Mouse (Mus musculus) MEL (cell line): ENCODE measurements at regions not wholly inside any gene's neighbourhood (a gene's known extent, or its start where the extent isn't known, plus 50 kb on each side); places are given as distances from the start of the nearest gene placed in this dataset.

ENCODE experiments used
- DNase-seq: peaks from one replicate; pipeline ENCODE4 v3.0.0; 2011; ENCODE audit warnings: low read depth, low spot score
- H3K27ac ChIP-seq: 2 replicates; pipeline ENCODE4 v1.5.1; 2012; ENCODE audit warnings: low read depth, mild to moderate bottlenecking, control low read depth, low read length, moderate library complexity; ENCODE audit not compliant: control insufficient read depth
- H3K27me3 ChIP-seq, 2 experiments: fragments of 150-350 bp in 1 of 2; sonication (generic) in 1 of 2; 2 replicates each; pipeline ENCODE4 v1.6.1; 2012; ENCODE audit warnings: low read length in 2 of 2, mild to moderate bottlenecking in 2 of 2, improper control_type of control experiment in 1 of 2, moderate library complexity in 1 of 2; ENCODE audit not compliant: insufficient read depth in 2 of 2, control insufficient read depth in 1 of 2
- H3K36me3 ChIP-seq, 2 experiments: 2 replicates each; pipeline ENCODE4 v1.6.1; 2012 to 2014; ENCODE audit warnings: low read length in 2 of 2, improper control_type of control experiment in 1 of 2, inconsistent platforms in 1 of 2, mild to moderate bottlenecking in 1 of 2; ENCODE audit not compliant: insufficient read depth in 2 of 2, control insufficient read depth in 1 of 2
- H3K4me1 ChIP-seq, 2 experiments: fragments of 150-350 bp in 1 of 2; sonication (generic) in 1 of 2; 2 replicates each; pipeline ENCODE4 v1.6.1; 2012; ENCODE audit warnings: low read length in 2 of 2, improper control_type of control experiment in 1 of 2, mild to moderate bottlenecking in 1 of 2; ENCODE audit not compliant: insufficient read depth in 2 of 2, control insufficient read depth in 1 of 2
- H3K4me3 ChIP-seq, 2 experiments: fragments of 150-350 bp in 1 of 2; sonication (generic) in 1 of 2; 2 replicates each; pipeline ENCODE4 v1.5.1; 2012; ENCODE audit warnings: low read depth in 2 of 2, low read length in 2 of 2, mild to moderate bottlenecking in 2 of 2, moderate library complexity in 2 of 2, control low read depth in 1 of 2, improper control_type of control experiment in 1 of 2; ENCODE audit not compliant: control insufficient read depth in 1 of 2, insufficient read depth in 1 of 2
- H3K79me2 ChIP-seq: 2 replicates; pipeline ENCODE4 v1.6.1; 2012; ENCODE audit warnings: mild to moderate bottlenecking, low read length, moderate library complexity; ENCODE audit not compliant: control insufficient read depth, poor library complexity, insufficient read depth
- H3K9ac ChIP-seq: 2 replicates; pipeline ENCODE4 v1.6.1; 2012; ENCODE audit warnings: low read depth, mild to moderate bottlenecking, control low read depth, low read length, moderate library complexity; ENCODE audit not compliant: control insufficient read depth, poor library complexity, severe bottlenecking
- H3K9me3 ChIP-seq: fragments of 150-350 bp; sonication (generic); replicated peaks from 2 replicates; pipeline ENCODE4 v1.6.1; 2012; ENCODE audit warnings: mild to moderate bottlenecking, low read length, improper control_type of control experiment, moderate library complexity; ENCODE audit not compliant: insufficient read depth
- BHLHE40 ChIP-seq: IDR thresholded peaks from 2 replicates; pipeline ENCODE4 v1.6.1; 2012; ENCODE audit warnings: low read depth, mild to moderate bottlenecking, inconsistent platforms, low read length, improper control_type of control experiment, borderline replicate concordance
- CHD2 ChIP-seq: IDR thresholded peaks from 2 replicates; pipeline ENCODE4 v1.6.1; 2011; ENCODE audit warnings: low read length, improper control_type of control experiment
- E2F4 ChIP-seq: IDR thresholded peaks from 2 replicates; pipeline ENCODE4 v1.6.1; 2011; ENCODE audit warnings: low read depth, low read length, improper control_type of control experiment, borderline replicate concordance
- ELF1 ChIP-seq: IDR thresholded peaks from 2 replicates; pipeline ENCODE4 v1.6.1; 2014; ENCODE audit warnings: low read depth, mild to moderate bottlenecking, inconsistent platforms, low read length, improper control_type of control experiment, moderate library complexity
- EP300 ChIP-seq, 2 experiments: IDR thresholded peaks; 2 replicates each; pipeline ENCODE4 v1.6.1; 2011; ENCODE audit warnings: improper control_type of control experiment in 2 of 2, low read length in 2 of 2, low read depth in 1 of 2, mild to moderate bottlenecking in 1 of 2
- ETS1 ChIP-seq: IDR thresholded peaks from 2 replicates; pipeline ENCODE4 v1.6.1; 2012; ENCODE audit warnings: low read depth, mild to moderate bottlenecking, inconsistent platforms, low read length, improper control_type of control experiment, moderate library complexity
- GABPA ChIP-seq: IDR thresholded peaks from 2 replicates; pipeline ENCODE4 v1.6.1; 2012; ENCODE audit warnings: low read depth, mild to moderate bottlenecking, inconsistent platforms, low read length, improper control_type of control experiment, moderate library complexity
- GATA1 ChIP-seq: IDR thresholded peaks from 2 replicates; pipeline ENCODE4 v1.6.1; 2011; ENCODE audit warnings: low read depth, low read length, improper control_type of control experiment
- HCFC1 ChIP-seq: IDR thresholded peaks from 2 replicates; pipeline ENCODE4 v1.6.1; 2012; ENCODE audit warnings: low read depth, mild to moderate bottlenecking, inconsistent platforms, low read length, improper control_type of control experiment, moderate library complexity
- JUND ChIP-seq: IDR thresholded peaks from 2 replicates; pipeline ENCODE4 v1.6.1; 2011; ENCODE audit warnings: low read depth, mild to moderate bottlenecking, improper control_type of control experiment, low read length
- KAT2A ChIP-seq: conservative IDR thresholded peaks from 2 replicates; pipeline ENCODE4 v1.6.1; 2012; ENCODE audit warnings: low read depth, low read length, improper control_type of control experiment, inconsistent platforms
- MAFK ChIP-seq: IDR thresholded peaks from 2 replicates; pipeline ENCODE4 v1.6.1; 2011; ENCODE audit warnings: low read depth, mild to moderate bottlenecking, low read length, improper control_type of control experiment, borderline replicate concordance
- MAZ ChIP-seq: IDR thresholded peaks from 2 replicates; pipeline ENCODE4 v1.6.1; 2012; ENCODE audit warnings: low read depth, mild to moderate bottlenecking, inconsistent platforms, low read length, improper control_type of control experiment
- MEF2A ChIP-seq: IDR thresholded peaks from 2 replicates; pipeline ENCODE4 v1.6.1; 2014; ENCODE audit warnings: low read depth, mild to moderate bottlenecking, inconsistent platforms, low read length, improper control_type of control experiment; ENCODE audit not compliant: poor library complexity, insufficient replicate concordance, severe bottlenecking; ENCODE audit errors: extremely low read depth
- MXI1 ChIP-seq: IDR thresholded peaks from 2 replicates; pipeline ENCODE4 v1.6.1; 2011; ENCODE audit warnings: mild to moderate bottlenecking, low read depth, low read length, improper control_type of control experiment
- MYB ChIP-seq: IDR thresholded peaks from 2 replicates; pipeline ENCODE4 v1.6.1; 2011; ENCODE audit warnings: mild to moderate bottlenecking, low read depth, low read length, improper control_type of control experiment
- MYC ChIP-seq: IDR thresholded peaks from 2 replicates; pipeline ENCODE4 v1.6.1; 2011; ENCODE audit warnings: low read depth, mild to moderate bottlenecking, low read length, improper control_type of control experiment, moderate library complexity
- NELFE ChIP-seq: IDR thresholded peaks from 2 replicates; pipeline ENCODE4 v1.6.1; 2011; ENCODE audit warnings: low read depth, low read length, improper control_type of control experiment
- POLR2A ChIP-seq, 2 experiments: IDR thresholded peaks; 2 replicates each; pipeline ENCODE4 v1.6.1; 2011 to 2012; ENCODE audit warnings: low read length in 2 of 2, mild to moderate bottlenecking in 2 of 2, control low read depth in 1 of 2, improper control_type of control experiment in 1 of 2, low read depth in 1 of 2, moderate library complexity in 1 of 2; ENCODE audit not compliant: control insufficient read depth in 1 of 2, insufficient read depth in 1 of 2, poor library complexity in 1 of 2
- POLR2AphosphoS2 ChIP-seq: IDR thresholded peaks from 2 replicates; pipeline ENCODE4 v1.6.1; 2011; ENCODE audit warnings: low read length, improper control_type of control experiment
- RAD21 ChIP-seq: IDR thresholded peaks from 2 replicates; pipeline ENCODE4 v1.6.1; 2011; ENCODE audit warnings: mild to moderate bottlenecking, low read depth, low read length, improper control_type of control experiment
- SMC3 ChIP-seq: IDR thresholded peaks from 2 replicates; pipeline ENCODE4 v1.6.1; 2011; ENCODE audit warnings: low read depth, low read length, improper control_type of control experiment
- TBP ChIP-seq: IDR thresholded peaks from 2 replicates; pipeline ENCODE4 v1.8.0; 2011; ENCODE audit warnings: low read depth, low read length, improper control_type of control experiment
- TCF12 ChIP-seq: IDR thresholded peaks from 2 replicates; pipeline ENCODE4 v1.6.1; 2014; ENCODE audit warnings: low read depth, mild to moderate bottlenecking, inconsistent platforms, low read length, improper control_type of control experiment, moderate library complexity
- UBTF ChIP-seq: IDR thresholded peaks from 2 replicates; pipeline ENCODE4 v1.6.1; 2012; ENCODE audit warnings: low read depth, mild to moderate bottlenecking, inconsistent platforms, low read length, improper control_type of control experiment, moderate library complexity, borderline replicate concordance; ENCODE audit not compliant: insufficient read depth
- USF1 ChIP-seq: IDR thresholded peaks from 2 replicates; pipeline ENCODE4 v1.6.1; 2014; ENCODE audit warnings: low read depth, mild to moderate bottlenecking, inconsistent platforms, low read length, improper control_type of control experiment, moderate library complexity
- USF2 ChIP-seq, 2 experiments: IDR thresholded peaks; 2 replicates each; pipeline ENCODE4 v1.6.1; 2011 to 2012; ENCODE audit warnings: improper control_type of control experiment in 2 of 2, low read length in 2 of 2, borderline replicate concordance in 1 of 2, inconsistent platforms in 1 of 2, low read depth in 1 of 2, mild to moderate bottlenecking in 1 of 2; ENCODE audit not compliant: insufficient read depth in 1 of 2
- ZKSCAN1 ChIP-seq: IDR thresholded peaks from 2 replicates; pipeline ENCODE4 v1.6.1; 2012; ENCODE audit warnings: low read depth, mild to moderate bottlenecking, inconsistent platforms, low read length, improper control_type of control experiment, moderate library complexity
- ZMIZ1 ChIP-seq: IDR thresholded peaks from 2 replicates; pipeline ENCODE4 v1.6.1; 2012; ENCODE audit warnings: low read depth, mild to moderate bottlenecking, inconsistent platforms, low read length, improper control_type of control experiment, moderate library complexity

DNA sequence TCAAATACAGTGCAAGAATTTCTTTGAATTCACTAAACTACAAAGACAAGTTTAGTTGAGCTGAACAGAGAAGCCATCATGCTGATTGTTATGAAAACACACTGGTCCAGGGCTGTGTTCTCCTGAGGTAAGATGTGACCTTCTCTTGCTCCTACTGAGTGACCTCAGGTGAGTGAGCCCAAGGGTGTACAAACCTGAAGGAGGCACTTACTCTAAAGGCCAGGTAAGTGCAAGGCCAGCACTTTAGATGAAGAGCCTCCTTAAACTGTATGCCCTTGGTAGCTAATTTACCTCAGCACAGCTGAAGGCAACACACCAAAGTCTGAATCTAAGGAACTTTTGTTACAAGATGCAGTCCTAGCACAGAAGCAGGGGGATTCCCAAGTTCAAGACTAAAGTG is 128.7 kb upstream of the Lef1 start:
- Histone ChIP-seq H3K79me2 (no peaks in the 10 kb centered on the region), H3K36me3 (no peaks in the 10 kb centered on the region), H3K4me3 (no peak overlapping the region), H3K4me1 (no peaks in the 10 kb centered on the region)
- DNase-seq: no peak
- TF ChIP-seq MAZ (no peak), USF1 (no peak), NELFE (no peak), UBTF (no peak), GATA1 (no peak), BHLHE40 (no peak), HCFC1 (no peak), USF2 (IDR thresholded peaks at IDR 0.05; ENCODE audit: borderline replicate concordance in 1 of 2, insufficient read depth in 1 of 2, low read depth in 1 of 2, low read length in 2 of 2) (no peak), ETS1 (no peak), ZMIZ1 (no peak), MXI1 (no peak), POLR2A (IDR thresholded peaks at IDR 0.05; ENCODE audit: control insufficient read depth in 1 of 2, insufficient read depth in 1 of 2, low read depth in 1 of 2, low read length in 2 of 2, poor library complexity in 1 of 2) (no peak), E2F4 (no peak), ZKSCAN1 (no peak), CHD2 (no peak), JUND (no peak)
- TF ChIP-seq, all 39 proteins: peak for 0
- no peak overlapping the region for H3K9ac ChIP-seq
- H3K27ac ChIP-seq: no peak overlapping the region
- no peaks in the 10 kb centered on the region for H3K27me3 ChIP-seq
- no peaks in the 10 kb centered on the region for H3K9me3 ChIP-seq

DNA sequence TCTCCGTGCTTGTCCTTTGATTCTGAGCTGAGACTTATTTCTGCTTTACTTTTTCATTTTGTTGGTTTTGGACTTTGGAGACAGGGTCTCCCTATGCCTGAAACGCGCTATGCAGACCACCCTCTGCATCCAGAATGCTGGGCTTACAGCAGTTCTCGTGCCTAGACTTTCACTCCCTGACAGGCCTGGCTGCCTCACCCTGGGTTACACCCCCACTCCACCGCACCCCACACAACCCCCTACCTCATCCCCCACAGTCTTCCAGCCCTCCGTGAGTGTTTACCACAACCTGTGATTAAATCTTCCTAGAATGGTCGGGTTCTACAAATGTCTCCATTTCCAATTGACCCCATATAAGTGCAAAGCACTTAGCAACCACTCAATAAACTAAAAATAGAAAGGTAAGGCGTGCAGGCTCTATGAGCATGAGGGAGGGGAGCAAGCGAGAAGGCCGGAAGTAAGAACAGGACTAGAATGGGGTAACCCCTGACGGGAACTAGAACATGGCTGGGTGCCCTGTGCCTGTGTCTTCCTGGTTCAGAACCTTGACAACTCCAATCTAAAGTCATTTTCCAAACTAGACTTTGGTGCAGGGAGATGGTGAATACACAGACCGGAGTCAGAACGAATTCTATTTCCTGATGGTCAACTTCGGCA is 131.2 kb upstream of the Lef1 start:
- no peaks in the 10 kb centered on the region for H3K27me3 ChIP-seq
- H3K4me3 ChIP-seq: no peak overlapping the region
- no peaks in the 10 kb centered on the region for H3K79me2 ChIP-seq
- no peak overlapping the region for H3K27ac ChIP-seq
- H3K9ac ChIP-seq: no peak overlapping the region
- no peak for DNase-seq
- H3K4me1 ChIP-seq: no peaks in the 10 kb centered on the region
- TF ChIP-seq GATA1 (no peak), KAT2A (no peak), POLR2AphosphoS2 (no peak), MAFK (no peak), ELF1 (no peak), USF2 (IDR thresholded peaks at IDR 0.05; ENCODE audit: borderline replicate concordance in 1 of 2, insufficient read depth in 1 of 2, low read depth in 1 of 2, low read length in 2 of 2) (no peak), ETS1 (no peak), TCF12 (no peak), HCFC1 (no peak), SMC3 (no peak), TBP (no peak), MYB (no peak), EP300 (IDR thresholded peaks at IDR 0.05; ENCODE audit: low read depth in 1 of 2, low read length in 2 of 2) (no peak), MEF2A (no peak), MYC (no peak), RAD21 (no peak), USF1 (no peak), MAZ (no peak), GABPA (no peak)
- no peaks in the 10 kb centered on the region for H3K9me3 ChIP-seq
- no peaks in the 10 kb centered on the region for H3K36me3 ChIP-seq
